Mouse (Mus musculus): ENCODE data around the gene Prss34. TPM values are rescaled to one million over a fixed set of nuclear protein-coding genes. Genes with fewer than 3 reads are reported as not detected.

Gene Prss34
- polyA plus RNA-seq, 1 experiment from 2014 or later = not detected

DNA sequence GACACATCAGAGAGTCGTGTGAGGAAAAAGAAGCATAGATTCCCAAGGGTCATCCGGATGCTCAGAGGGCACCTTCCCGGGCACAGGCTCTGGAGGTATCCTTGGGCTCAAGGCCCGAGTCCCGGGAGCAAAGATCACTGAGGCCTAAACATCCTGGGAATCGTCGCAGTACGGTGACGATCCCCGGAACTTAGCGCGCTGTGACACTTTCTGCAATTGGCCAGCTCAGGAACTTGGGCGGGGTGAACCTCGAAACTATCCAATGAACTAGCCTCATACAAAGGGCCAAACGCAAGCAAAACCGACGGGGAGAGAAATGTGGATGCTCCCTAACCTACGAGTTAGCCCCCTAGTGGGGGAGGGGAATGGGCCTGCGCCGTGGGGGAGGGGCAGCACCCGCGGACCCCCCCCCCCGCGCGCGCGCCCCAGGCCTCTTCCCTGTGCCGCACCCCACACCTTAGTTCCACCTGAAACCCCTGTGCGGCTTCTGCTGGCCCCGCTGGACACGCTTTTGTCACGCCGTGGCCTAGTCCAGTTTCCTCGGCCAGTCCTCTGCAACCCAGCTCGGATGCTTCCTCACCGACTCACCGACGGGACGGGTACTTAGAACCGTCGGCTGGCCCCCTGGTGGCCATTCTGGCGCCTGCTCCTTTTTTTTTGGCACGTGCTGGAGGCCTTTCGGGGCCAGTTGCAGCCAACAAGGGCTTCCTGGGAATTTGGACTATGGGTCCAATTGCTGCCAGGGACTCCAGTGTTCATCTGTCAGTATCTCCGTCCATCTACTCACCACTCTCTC, 24.3 kb upstream of the Prss34 start:
- peak overlapping the region; percentile 97 for H3K9ac ChIP-seq
- peak overlapping the region; percentile 98 for H3K27ac ChIP-seq
- peaks cover 1% of the 10 kb centered on the region; the same call in 1 of the 2 replicates for H3K36me3 ChIP-seq (replicated peaks)
- H3K4me3 ChIP-seq = peak overlapping the region; percentile 97
- under 1% methylated on average over 45 of the region's 45 CpGs for WGBS
- ATAC-seq (replicated peaks) = peak; percentile 88
- no peaks in the 10 kb centered on the region for H3K27me3 ChIP-seq (replicated peaks)
- H3K4me1 ChIP-seq = peaks cover 37% of the 10 kb centered on the region
- H3K9me3 ChIP-seq = no peaks in the 10 kb centered on the region
- peak overlapping the region; percentile 79 for H3K4me2 ChIP-seq

DNA sequence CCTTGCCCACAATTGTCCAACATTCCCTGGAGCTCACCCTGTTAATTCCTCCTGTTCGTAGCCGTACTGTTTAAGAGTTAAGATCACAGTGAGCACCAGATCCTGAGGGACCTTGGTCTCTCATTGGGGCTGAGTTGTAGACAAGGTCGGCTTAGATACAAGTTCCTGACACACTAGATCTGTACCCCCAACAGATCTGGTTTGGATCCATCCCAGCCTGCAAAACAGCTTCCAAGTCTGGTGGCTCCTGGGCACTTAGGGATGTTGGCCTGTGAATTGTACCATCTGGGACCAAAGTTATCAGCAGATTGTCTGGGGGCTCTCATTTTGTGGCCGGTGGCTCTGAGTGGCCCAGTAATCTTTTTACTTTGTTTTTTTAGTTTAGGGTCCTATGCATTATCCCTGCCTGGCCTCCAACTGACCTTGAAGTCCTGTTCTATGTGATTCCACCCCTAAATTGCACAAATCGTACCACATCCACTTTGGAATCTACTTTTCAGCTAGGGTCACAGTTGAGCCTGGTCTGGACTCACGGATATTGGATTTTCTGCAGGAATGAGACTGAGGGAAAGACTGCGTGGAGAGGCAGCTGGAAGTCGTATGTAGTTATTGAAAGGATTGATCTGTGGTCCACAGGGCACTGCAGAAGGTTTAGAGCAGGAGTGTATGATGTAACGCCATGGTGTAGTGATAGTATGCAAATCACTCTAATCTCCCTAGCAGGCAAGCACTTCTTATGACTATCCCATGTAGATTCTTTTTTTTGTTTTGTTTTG, 23.4 kb upstream of the Prss34 start, which contains the start of gene Ube2i:
Gene Ube2i (minus strand): TSS at position 52 of the 776 bp plus-strand sequence.
- H3K9me3 ChIP-seq = no peaks in the 10 kb centered on the region
- H3K27ac ChIP-seq = peak within 1 kb of the TSS; percentile 98
- peaks cover 32% of the 10 kb centered on the region for H3K4me1 ChIP-seq
- ATAC-seq (replicated peaks) = no peak
- H3K4me3 ChIP-seq = peak within 1 kb of the TSS; percentile 97
- H3K9ac ChIP-seq = peak within 1 kb of the TSS; percentile 97
- no peaks in the 10 kb centered on the region for H3K36me3 ChIP-seq (replicated peaks)
- peak within 1 kb of the TSS; percentile 79 for H3K4me2 ChIP-seq
- WGBS = 78% methylated on average over 9 of the region's 9 CpGs
- no peaks in the 10 kb centered on the region for H3K27me3 ChIP-seq (replicated peaks)

DNA sequence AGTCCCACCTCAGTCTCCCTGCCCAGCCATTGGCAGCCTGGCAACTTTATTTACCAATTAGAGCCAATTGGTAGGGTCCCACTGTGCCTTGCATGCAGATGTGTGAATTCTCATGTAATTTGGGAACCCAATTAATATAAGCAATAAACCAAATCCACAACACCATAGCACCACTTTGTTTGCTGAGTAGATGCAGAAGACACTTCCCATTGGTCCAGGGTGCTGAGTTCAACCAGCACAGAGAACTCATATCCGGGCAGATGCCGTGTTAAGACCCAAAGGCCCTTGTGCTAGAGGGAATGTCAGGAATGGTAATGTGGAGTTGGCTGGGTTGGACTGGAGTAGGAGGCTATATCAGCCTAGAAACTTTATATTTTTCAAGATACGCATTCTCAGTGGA, 22.4 kb upstream of the Prss34 start:
- Histone ChIP-seq H3K4me1 (peaks cover 21% of the 10 kb centered on the region), H3K9me3 (no peaks in the 10 kb centered on the region), H3K27ac (no peak overlapping the region), H3K27me3 (replicated peaks) (no peaks in the 10 kb centered on the region), H3K4me3 (no peak overlapping the region), H3K36me3 (replicated peaks) (no peaks in the 10 kb centered on the region), H3K9ac (no peak overlapping the region), H3K4me2 (no peak overlapping the region)
- WGBS = 94% methylated on average over 3 of the region's 3 CpGs
- no peak for ATAC-seq (replicated peaks)

DNA sequence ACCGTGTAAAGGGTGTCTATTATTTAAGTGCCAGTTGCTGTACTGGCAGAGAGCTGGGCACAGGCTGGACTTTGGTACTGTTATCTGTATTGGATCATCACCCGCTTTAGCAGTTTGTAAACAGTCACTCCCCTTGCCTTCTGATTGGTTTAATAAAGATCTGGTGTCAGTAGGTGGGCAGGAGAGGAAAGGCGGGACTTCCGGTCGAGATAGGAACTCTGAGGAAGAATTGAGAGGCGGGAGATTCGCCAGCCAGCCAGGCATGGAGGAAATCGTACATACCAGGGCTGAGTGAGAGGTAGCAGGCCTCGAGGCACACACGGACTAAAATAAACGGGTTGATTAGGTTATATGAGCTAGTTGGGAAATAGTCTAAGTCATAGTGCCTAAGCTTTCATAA, 16.1 kb upstream of the Prss34 start:
- H3K27ac ChIP-seq = no peak overlapping the region
- WGBS = 55% methylated on average over 11 of the region's 11 CpGs
- no peak overlapping the region for H3K4me3 ChIP-seq
- H3K4me2 ChIP-seq = no peak overlapping the region
- H3K9me3 ChIP-seq = no peaks in the 10 kb centered on the region
- no peaks in the 10 kb centered on the region for H3K27me3 ChIP-seq (replicated peaks)
- no peaks in the 10 kb centered on the region for H3K4me1 ChIP-seq
- H3K9ac ChIP-seq = no peak overlapping the region
- ATAC-seq (replicated peaks) = no peak
- H3K36me3 ChIP-seq (replicated peaks) = no peaks in the 10 kb centered on the region

DNA sequence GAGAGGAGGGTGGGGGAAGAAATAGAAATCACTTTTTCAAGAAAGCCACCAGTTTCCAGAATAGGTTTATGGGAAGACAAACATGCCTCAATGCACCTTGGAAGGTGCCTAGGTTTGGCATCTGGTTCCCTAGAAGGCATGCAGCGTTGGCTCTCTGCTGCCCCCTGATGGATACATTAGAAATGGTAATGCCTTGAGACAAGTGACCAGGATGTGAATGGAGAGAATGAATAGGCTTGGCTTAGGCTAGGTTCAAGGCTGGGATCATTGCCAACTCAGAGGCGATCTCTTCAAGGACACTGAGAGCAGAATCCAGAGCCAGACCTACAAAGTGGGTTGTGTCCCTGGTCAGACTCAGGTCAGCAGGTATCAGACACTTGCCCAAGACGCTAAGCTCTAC, 13.2 kb upstream of the Prss34 start:
- Histone ChIP-seq H3K27ac (no peak overlapping the region), H3K4me2 (no peak overlapping the region), H3K9ac (no peak overlapping the region), H3K9me3 (no peaks in the 10 kb centered on the region), H3K4me1 (no peaks in the 10 kb centered on the region), H3K4me3 (no peak overlapping the region), H3K36me3 (replicated peaks) (no peaks in the 10 kb centered on the region), H3K27me3 (replicated peaks) (no peaks in the 10 kb centered on the region)
- no peak for ATAC-seq (replicated peaks)
- 16% methylated on average over 3 of the region's 3 CpGs for WGBS

DNA sequence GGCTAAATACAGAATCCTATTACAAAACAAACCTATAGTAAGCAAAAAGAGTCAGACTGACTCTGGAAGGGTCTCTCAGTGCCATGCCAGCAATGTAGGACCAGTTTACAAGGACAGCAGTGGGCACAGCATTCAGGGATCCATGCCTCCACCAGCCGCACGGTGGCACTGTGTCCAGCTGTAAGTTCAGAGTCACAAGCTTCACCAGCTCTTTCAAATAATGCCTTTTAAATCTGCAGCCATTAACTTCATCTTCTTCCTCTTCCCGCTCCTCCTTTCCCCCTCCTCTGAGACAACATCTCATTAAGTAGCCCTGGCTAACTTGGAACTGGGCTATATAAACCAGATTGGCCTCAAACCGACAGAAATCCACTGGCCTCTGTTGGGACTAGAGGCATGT, 9.4 kb upstream of the Prss34 start:
- Histone ChIP-seq H3K4me1 (no peaks in the 10 kb centered on the region), H3K27ac (no peak overlapping the region), H3K9ac (no peak overlapping the region), H3K36me3 (replicated peaks) (no peaks in the 10 kb centered on the region), H3K9me3 (no peaks in the 10 kb centered on the region), H3K4me3 (no peak overlapping the region), H3K4me2 (no peak overlapping the region), H3K27me3 (replicated peaks) (no peaks in the 10 kb centered on the region)
- 21% methylated on average over 4 of the region's 4 CpGs for WGBS
- no peak for ATAC-seq (replicated peaks)

DNA sequence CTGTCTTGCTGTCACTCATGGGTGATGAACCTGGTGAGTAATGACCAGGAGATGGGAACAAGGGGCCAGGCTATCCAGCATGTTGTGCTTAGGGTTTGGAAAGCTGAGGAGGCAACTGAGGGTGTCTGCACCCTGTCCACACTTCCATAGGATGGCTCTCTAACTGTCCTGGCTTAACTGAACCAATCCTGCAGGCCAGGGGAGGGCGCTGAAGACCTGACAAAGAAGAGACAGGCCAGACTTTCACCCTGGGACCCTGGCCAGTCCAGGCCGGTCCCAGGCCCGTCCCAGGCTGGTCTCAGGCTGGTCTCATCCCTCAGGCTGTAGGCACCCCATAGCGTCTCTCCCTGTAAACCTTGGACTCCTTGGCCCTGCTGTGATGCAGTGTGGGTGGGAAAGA, 7.8 kb upstream of the Prss34 start:
- Histone ChIP-seq H3K9me3 (no peaks in the 10 kb centered on the region), H3K36me3 (replicated peaks) (no peaks in the 10 kb centered on the region), H3K9ac (no peak overlapping the region), H3K27me3 (replicated peaks) (no peaks in the 10 kb centered on the region), H3K4me2 (no peak overlapping the region), H3K27ac (no peak overlapping the region), H3K4me1 (no peaks in the 10 kb centered on the region), H3K4me3 (no peak overlapping the region)
- WGBS = 34% methylated on average over 4 of the region's 4 CpGs
- no peak for ATAC-seq (replicated peaks)

DNA sequence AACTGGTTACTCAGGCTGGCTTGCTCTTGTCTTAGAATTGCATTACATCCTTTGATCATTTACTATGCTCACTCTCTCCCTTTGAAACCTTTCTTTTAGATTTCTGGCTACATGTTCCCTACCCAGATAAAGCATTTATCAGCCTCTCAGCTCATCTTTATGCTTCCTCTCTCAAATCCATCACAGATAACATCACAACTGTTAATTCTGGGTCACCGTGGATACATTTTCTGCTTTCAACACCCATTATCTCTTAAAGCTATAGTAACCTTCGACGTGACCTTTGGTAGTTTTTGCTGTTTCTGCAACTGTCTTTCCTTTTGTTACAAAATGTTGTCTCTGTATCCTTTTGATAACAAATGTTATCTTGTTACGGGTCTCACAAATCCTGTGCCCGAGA, 4.7 kb upstream of the Prss34 start:
- no peaks in the 10 kb centered on the region for H3K36me3 ChIP-seq (replicated peaks)
- no peak overlapping the region for H3K4me3 ChIP-seq
- H3K27ac ChIP-seq = no peak overlapping the region
- WGBS = 84% methylated on average over 5 of the region's 5 CpGs
- no peak overlapping the region for H3K9ac ChIP-seq
- H3K4me2 ChIP-seq = no peak overlapping the region
- no peaks in the 10 kb centered on the region for H3K9me3 ChIP-seq
- no peak for ATAC-seq (replicated peaks)
- H3K27me3 ChIP-seq (replicated peaks) = no peaks in the 10 kb centered on the region
- H3K4me1 ChIP-seq = no peaks in the 10 kb centered on the region

DNA sequence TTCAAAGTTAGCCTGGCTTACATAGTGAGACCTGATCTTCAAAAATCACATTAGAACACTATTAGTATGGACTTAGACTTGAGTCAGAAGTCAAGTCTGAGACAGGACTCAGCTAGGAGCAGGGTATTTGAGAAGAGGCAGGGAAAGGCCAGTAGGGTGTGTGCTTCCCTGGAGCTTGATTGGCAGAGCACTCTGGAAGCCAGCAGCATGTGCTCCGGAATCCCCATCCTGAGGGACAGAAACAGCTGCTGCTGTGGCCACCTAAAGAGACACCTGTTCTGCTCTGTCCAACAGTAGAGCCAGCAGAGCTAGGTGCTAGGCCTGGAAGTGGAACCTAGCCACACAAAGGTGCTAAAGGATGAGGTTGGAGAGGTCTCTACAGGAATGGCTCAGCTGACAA, 4.1 kb upstream of the Prss34 start:
- no peak overlapping the region for H3K9ac ChIP-seq
- no peak overlapping the region for H3K4me3 ChIP-seq
- H3K9me3 ChIP-seq = no peaks in the 10 kb centered on the region
- H3K36me3 ChIP-seq (replicated peaks) = no peaks in the 10 kb centered on the region
- no peaks in the 10 kb centered on the region for H3K27me3 ChIP-seq (replicated peaks)
- H3K27ac ChIP-seq = no peak overlapping the region
- ATAC-seq (replicated peaks) = no peak
- H3K4me1 ChIP-seq = no peaks in the 10 kb centered on the region
- 54% methylated on average over 1 of the region's 1 CpGs for WGBS
- H3K4me2 ChIP-seq = no peak overlapping the region

DNA sequence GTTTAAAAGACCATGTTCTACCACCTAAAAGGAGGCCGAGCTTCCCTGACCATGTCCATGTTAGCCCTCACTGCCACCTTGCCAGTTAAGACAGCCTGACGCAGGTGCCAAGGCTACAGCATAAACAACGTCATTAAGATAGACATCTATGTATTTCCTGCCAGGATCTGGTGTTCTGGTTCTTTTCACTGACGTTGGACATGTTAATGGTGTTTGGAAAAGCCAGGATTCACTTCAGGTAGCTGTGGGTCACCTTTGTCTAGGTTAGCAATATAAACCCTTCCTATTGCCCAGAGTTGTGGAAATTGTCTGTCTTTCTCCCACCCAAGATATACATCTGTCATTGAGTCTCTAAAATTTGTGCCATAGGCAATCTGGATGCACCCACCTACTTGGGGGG, 10.2 kb downstream of the Prss34 start, which contains the start of gene Prss28:
Gene Prss28 (plus strand): TSS at position 301 of the 400 bp plus-strand sequence.
- Histone ChIP-seq H3K4me1 (no peaks in the 10 kb centered on the region), H3K27ac (no peak within 1 kb of the TSS), H3K9ac (no peak within 1 kb of the TSS), H3K27me3 (replicated peaks) (no peaks in the 10 kb centered on the region), H3K4me3 (no peak within 1 kb of the TSS), H3K4me2 (no peak within 1 kb of the TSS), H3K36me3 (replicated peaks) (no peaks in the 10 kb centered on the region), H3K9me3 (no peaks in the 10 kb centered on the region)
- WGBS = 80% methylated on average over 4 of the region's 4 CpGs
- no peak for ATAC-seq (replicated peaks)

DNA sequence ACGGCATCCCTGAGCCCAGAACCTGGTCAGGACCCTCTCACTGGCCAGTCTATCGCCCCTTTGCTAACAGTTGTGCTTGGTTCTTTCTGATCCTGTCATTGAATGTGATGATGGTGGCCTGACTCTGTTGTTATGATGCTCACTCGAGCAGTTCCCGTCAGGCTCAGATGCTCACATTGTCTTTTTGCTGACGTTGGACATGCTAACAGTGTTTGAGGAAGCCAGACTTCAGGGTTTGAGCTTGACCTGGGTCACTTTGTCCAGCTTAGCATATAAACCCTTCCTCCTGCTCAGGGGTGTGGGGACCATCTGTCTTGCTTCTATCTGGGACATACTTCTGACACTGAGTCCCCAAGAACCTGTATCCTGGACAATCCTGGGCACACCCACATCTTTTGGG, 20.2 kb downstream of the Prss34 start, which contains the start of gene Prss29:
Gene Prss29 (plus strand): TSS at position 301 of the 400 bp plus-strand sequence.
- no peak for ATAC-seq (replicated peaks)
- Histone ChIP-seq H3K27me3 (replicated peaks) (no peaks in the 10 kb centered on the region), H3K4me3 (no peak within 1 kb of the TSS), H3K4me2 (no peak within 1 kb of the TSS), H3K9ac (no peak within 1 kb of the TSS), H3K4me1 (no peaks in the 10 kb centered on the region), H3K27ac (no peak within 1 kb of the TSS), H3K36me3 (replicated peaks) (no peaks in the 10 kb centered on the region), H3K9me3 (no peaks in the 10 kb centered on the region)
- 80% methylated on average over 5 of the region's 5 CpGs for WGBS

DNA sequence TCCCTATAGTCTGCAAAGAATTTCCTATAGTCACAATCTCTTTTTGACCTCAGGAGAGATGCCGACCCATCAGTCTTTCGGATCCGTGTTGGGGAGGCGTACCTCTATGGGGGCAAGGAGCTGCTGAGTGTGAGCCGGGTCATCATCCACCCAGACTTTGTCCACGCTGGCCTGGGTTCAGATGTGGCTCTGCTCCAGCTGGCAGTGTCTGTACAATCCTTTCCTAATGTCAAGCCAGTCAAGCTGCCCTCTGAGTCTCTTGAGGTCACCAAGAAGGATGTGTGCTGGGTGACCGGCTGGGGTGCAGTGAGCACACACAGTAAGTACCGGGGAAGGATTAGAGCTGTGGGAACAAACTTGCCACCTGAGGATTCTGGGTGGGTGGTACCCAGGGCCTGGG, 22.6 kb downstream of the Prss34 start:
- H3K4me1 ChIP-seq = no peaks in the 10 kb centered on the region

More for the DNA sequence above, 22.6 kb downstream of the Prss34 start:
- Histone ChIP-seq H3K9me3 (no peaks in the 10 kb centered on the region), H3K36me3 (replicated peaks) (no peaks in the 10 kb centered on the region), H3K27ac (no peak overlapping the region), H3K9ac (no peak overlapping the region), H3K27me3 (replicated peaks) (no peaks in the 10 kb centered on the region), H3K4me2 (no peak overlapping the region), H3K4me3 (no peak overlapping the region)
- WGBS = 88% methylated on average over 8 of the region's 8 CpGs
- no peak for ATAC-seq (replicated peaks)
